Mouse (Mus musculus): ENCODE results near the gene Il1rap.

The Il1rap gene

DNA sequence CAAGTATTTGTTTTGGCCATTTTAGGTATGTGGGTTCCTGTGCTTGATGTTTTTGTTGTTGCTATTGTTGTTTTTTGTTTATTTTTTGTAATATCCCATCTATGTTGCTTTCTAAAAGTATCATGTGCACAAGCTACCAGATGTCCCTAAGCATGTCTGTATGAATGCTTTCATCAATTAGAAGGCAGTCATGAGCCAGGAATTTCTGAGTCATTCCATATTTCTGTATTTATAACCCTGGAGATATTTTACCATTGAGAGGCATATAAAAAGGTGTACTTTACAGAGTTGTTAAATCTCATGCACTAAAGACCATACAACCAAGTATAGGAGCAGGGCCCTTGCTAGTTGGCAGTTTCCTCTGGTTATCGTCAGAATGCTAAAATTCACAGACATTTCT, 41.6 kb downstream of the Il1rap start:
- no peak for DNase-seq

DNA sequence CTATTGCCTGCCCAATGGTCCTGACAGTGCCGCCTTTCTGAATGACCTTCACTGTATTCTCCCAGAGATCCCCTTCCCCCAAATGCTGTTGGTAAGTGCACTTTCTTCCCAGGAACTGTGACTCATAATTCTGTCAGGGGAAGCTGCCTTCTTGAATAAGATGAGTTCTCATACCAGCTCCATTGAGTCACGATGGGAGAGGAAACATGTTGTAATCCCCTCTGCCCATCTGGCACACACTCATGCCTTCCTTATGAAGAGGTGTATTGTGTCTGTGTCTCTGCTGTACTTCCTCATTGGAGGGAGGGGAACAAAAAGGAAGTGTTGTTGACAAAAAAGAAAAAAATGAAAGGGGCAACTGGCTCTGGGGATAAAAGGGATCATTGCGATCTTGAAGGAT, 44.6 kb downstream of the Il1rap start:
- no peak for DNase-seq

DNA sequence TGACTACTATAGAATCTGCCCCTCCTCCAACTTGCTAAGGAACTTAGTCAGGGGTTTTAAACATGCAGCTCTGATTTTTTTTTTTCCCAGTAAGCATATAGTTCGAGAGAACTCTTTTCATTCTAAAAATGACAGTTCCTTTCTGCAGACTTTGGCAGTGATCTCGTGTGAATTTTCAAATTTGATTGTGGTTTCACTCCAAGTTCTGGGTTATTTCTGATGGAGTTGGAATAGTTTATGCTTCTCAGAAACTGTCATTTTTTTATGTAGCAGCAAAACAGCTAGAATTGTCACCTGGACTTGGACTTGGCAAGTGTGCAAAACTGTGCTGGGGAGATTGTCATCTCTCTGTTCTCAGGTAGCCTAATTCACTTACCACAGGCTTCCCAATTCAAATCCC, 53.3 kb downstream of the Il1rap start:
- DNase-seq = no peak

DNA sequence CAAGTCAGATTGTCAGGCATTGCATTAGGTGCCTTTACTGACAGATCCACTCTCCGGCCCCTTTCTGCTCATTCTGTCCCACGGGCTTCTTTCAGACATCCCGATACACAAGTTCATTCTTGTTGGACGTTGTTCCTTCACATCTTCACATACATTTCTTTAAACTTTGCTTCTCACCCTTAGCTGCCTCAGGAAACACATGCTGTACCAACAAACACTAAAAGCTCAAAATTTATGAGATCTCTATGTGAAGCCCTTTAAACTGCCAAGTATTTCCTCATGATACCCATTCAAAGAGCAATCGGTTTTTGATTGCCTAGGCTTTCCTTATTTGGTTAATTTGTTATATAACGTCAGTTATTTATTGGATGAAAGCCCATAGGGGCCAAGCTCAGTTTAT, 61.6 kb downstream of the Il1rap start:
- DNase-seq = no peak

DNA sequence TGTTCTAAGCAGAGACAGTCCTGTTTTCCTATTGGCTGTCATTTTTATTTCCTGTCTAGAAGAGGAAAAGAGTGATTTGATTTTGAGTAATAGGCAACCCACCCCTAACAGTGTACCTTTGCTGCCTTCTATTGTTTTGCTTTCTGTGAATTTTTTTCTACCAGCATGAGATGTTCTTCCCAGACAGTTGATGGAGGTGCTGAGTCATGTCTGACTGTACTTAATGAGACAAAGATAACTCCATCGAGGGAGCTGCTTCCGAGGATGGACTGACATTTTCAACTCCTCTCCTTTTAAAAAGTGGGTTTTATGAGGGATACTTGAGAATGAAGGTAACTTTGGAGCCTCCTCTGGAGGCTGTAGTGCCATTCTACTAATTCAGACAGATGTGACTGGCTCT, 64.6 kb downstream of the Il1rap start:
- no peak for DNase-seq

DNA sequence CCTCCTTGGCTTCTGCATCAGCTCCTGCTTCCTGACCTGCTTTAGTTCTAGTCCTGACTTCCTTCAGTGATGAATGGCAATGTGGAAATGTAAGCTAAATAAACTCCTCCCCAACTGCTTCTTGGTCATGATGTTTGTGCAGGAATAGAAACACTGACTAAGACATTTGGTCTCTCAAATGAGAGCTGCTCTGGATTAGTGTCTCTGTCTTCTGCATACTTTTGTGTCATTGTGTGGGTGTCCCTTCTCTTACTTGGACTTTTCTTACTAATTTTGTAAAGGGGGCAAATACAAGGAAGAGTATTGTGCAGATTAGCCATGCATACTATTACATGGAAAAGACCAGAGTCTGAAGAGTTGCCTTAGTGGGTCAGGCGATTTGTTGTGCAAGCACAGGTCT, 65.5 kb downstream of the Il1rap start:
- no peak for DNase-seq

DNA sequence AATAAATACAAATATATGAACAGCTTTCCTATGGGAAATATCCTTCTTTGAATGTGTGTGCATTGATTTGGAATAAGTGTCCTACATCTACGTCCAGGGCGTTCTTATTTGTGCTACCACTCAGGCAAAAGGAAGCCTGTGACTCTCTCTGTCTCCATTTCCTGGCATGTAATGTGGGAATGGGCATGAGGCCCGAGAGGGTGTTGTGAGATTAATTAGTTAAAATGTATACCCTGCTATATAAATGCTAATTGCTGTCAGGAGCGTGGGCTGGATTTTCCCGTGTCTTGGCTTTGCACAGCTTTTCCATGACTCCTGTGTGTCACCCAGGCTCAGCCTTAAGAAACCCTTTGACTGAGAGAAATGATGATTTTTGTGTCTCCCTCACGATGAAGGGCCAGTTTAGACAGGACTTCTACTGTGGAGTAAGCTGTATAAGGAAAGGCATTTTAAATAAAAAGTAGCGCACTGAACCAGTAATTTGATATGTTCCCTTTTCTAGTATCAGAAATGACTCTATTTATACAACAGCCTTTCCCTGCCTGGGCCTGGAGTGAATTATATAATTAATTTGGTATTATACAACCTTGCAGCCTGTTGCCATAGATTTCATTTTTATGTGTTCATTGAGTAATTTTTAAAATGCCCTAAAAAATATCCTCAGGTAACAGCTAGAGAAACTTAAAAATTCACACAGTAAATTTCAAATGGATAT, 81.4 kb downstream of the Il1rap start:
- DNase-seq = no peak

DNA sequence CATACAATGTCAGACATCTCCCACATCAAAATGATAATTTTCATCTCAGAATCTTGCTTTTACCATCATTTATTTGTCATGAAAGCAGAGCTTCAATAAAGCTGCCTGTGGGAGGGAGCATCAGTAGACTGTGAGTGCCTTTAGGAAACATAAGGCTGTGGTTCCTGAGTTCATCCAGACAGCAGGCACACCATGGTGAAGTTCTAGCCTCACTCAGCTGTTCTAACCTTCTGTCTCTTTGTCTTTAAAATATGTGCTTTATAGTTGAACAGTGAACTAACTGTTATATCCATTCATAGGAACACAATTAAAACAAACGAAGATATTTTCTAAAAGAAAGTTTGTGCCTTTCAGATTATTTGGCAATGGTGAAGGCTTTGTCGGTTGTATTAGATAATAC, 84.9 kb downstream of the Il1rap start:
- no peak for DNase-seq

DNA sequence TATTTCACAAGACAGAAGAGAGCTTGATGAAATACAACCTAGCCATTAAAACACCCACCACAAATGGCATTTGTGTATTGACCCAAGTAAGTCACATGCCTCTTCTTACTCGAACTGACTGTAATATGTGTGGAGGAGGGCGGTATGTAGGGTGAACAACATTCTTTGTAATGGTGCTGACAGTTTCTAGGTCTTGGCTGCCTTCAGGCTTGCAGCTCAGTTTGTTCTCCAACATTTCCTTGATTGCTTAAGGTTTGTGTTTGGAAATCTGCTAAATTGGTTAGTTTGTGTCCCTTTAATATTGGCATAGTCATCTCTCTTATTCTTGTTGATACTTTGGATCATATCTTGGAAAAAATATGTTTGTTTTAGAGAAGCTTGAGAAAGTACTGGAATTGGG, 87.6 kb downstream of the Il1rap start:
- no peak for DNase-seq

DNA sequence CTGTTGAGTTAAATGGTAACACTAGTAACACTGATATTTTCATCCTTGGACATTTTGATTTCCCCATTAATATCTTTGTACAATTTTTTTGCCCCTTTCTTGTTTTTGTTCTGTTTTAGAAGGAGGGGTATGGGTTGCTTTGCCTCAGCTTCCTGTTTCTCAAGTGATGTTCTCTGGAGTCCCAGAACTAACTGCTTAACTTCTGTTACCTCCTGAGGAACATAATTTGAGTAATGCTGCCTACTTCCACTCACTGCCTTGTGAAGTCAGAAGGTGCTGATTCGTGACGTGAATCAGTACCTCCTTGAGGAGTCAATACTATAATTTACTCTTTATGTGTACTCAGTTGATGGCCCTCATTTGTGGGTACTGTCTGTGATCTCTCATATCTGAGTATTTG, 98.9 kb downstream of the Il1rap start:
- no peak for DNase-seq

DNA sequence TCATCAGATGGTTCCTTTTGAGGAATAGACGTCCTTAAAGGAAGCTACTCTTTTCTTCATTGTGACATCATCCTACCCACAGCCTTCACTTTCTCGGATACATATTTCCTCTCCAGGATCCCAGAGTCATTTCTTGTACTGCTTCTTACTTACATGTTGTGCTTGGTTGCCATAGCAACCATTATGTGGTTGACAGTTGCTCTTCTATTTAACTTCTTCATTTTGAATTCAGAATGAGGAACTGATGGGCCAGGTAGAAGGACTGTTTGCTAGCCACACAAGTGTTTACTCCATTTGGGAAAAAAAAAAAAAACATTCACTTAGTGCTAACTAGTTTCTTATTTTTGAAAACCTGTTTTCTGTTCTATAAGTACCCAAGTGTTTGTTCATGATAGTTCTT, 108.3 kb downstream of the Il1rap start:
- no peak for DNase-seq

DNA sequence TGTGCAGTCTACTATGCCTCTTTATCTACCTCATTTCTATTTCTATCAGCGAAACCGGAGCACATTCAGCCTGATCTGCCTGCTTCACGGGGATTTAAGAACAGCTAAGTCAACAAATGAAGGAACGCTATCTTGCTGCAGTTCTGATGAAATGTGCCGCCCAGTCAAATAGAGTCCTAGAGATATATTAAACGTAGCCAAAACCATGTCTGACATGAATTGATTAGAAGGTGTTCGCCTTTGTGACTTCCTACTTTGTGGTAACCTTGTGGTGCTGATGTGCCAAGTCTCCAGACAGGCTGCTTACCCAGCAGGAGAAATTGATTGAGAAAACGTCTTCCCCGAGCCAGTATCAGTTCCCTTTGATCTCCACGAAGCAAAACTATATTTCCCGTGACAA, 109.8 kb downstream of the Il1rap start:
- no peak for DNase-seq

DNA sequence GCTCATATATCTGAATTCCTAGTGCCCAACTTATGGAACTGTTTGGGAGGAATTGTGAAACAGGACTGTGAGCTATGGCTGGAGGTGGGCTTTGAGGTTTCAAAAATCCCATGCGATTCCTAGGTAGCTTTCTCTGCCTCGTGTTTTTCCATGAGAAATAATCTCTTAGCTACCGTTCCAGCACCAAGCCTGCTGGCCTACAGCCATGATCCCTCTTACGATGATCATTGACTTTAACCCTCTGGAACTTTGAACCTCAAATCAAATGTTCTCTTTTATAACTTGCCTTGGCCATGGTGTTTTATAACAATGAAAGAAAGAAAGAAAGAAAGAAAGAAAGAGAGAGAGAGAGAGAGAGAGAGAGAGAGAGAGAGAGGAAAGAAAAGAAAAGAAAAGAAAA, 116.6 kb downstream of the Il1rap start:
- no peak for DNase-seq

DNA sequence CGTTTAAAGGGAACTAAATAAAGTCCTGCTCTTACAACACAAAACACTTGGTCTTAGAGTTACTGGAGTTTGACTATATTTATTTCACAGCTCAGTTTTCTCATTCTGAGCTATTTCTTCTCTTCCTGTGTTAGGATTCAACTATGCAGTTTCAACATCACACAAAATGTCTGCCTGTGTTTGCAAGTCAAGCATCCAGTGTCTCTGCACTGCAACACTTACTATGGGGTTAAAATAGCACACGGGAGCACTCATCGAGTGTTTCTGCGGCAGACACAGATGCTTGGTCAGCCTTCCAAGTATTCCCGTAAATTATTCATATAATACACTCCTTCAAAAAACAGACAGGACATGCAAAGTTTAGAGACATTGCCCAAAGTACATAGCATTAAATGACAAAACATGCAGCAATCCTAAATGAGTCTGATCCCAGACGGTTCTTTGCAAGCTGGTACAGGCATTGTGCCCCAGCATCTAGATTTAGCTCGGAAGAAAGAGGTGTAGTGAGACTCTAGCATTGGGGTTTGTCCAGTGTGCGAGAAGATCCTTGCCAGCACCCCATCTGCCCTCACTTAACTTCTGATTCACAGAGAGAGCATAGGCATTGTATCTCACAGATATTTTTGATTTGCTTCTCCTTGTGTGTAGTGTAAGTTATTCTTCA, 119.1 kb downstream of the Il1rap start:
- no peak for DNase-seq

DNA sequence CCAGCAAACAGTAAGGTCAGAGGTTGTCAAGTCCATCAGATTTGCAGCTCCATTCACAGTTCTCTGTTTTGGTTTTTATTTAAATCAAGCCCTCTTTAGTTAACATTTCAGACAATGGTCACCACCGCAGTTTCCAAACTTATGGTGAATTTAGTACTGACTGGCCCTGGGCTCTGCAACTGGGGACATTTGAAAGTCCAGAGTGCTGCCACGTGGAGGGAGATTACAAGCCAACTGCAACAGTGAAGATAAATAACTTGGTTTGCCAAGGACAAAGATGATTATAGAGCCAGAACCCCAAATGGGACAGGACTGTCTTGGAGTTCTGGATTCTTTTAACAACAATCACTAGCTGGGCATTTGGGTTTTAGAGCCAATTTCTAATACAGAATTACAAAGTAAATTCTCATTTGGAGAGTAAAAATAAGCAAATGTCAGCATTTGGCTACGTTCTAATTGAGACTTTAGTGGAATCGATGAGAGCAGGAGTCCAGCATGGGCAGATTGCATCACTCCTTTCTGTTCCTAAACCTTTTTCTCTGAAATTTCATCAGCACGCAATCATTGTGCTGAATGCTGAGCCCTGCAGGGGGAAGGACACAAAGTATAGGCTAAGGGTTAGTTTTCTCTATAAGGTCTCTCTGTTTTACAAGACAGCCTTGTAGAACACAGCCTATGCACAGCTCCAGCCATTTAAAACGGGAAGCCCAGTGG, 124.3 kb downstream of the Il1rap start:
- DNase-seq = no peak

DNA sequence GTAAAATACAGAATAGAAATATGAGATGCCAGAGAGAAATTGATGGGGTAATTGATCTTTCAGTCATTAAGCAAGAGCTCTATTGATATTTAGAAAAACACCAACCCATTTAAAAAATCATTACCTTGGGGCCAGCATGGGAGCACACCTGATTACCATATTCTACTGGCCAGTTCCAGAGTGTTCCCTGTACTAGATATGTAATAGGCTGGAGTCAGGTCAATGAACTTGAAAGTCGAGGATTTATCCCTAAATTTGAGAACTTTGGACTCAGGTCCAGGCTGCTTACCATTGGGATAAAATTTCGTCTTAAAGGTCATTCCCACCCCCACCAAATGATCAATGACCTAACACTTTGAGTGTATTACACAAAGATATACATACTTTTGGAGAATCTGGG, 125.0 kb downstream of the Il1rap start:
- no peak for DNase-seq

DNA sequence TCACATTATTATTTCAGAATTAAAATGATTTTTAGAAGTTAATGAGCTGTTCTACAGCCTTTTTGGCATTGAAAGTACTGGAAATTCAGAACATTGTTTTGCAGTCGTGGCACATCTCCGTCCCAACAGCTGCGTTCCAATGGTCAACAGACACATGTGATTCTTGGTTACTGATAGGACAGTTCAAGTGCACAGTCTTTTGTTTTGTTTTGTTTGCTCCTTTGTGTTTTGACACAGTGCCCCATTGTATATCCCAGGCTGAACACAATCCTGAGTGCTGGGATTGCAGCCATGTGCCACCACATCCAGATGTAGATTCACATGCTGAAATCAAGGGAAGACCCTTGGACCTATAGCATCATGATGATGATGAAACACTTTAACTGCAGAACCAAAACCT, 129.4 kb downstream of the Il1rap start:
- no peak for DNase-seq

DNA sequence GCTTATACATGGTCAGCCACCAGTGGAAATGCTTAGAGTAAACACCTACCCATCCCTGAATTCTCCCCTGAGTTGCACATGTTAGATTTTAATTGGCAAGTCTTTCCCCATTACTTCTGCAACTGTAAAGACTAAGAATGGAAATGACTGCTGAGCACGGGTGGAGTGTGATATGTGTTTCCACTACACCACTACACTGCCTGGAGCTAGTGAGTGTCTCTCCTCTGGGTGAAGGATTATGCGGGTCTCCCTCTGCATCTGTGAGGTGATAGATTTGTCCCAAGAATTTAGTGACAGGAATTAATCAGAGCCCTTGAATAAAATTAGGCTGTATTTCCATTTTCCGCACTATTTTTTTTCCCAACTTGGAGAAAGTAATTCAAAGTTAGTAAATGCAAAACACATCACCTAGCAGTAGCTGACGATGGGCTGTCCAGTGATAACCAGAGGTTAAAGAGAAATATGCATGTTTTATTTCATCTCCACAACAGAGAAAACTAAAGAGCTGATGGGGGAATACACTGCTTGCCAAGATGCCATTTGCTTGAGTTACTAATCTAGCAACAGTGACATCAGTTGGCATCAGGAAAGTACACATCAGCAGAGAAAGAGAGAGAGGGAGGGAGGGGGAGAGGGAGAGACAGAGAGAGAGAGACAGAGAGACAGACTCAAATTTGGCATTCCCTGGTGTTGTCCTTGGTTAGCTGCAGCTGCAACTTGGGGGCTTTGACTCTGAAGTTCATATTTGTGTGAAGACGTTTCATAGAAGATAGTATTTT, 132.2 kb downstream of the Il1rap start:
- no peak for DNase-seq

DNA sequence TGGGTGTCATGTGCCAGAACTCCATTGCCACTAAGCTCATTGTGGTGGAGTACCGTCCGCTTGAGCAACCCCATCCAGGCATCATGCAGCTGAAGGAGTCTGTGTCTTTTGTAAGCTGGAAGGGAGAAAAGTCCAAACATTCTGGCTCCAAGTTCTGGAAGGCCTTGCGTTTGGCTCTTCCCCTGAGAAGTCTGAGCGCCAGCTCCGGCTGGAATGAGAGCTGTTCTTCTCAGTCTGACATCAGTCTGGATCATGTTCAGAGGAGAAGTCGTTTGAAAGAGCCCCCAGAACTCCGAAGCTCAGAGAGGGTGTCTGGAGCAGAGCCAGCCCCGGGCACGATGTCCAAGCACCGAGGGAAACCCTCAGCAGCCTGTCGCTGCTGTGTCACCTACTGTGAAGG, 141.0 kb downstream of the Il1rap start:
- DNase-seq = no peak

DNA sequence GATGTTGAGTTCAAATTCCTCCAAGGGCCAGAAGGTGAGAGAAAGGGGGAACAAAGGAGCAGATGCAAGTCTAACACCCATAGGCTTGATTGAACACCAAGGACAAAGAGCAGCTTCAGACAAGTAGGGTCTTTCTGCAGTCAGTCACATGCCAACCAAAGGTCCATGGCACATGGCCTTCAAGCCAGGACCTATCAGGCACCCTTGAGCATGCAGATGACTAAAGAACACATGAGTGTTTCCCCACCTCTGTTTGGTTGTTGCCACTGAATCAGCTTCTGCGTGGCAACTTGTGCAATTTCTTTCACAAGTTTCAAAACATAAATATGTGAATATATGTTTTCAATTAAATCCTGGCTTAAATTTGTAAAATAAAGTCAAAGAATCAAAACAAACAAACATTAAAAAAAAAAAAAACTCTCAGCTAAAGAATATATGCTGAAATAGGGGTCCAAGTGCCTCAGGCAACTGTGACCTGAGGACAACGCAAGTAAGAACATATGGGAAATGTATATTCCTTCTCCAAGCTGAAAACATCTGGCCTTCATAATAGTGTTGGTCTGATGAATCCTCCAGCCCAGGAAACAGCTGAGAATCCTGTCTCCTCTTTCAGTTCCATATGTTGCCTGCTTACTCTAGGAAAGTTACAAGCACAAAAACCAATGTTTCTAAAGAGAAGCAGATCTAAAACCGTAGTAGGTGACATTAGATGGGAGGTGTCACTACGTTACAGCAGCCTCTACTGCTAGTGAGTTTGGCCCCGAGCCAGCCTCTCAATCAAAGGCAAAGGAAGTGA, 142.6 kb downstream of the Il1rap start:
- no peak for DNase-seq

DNA sequence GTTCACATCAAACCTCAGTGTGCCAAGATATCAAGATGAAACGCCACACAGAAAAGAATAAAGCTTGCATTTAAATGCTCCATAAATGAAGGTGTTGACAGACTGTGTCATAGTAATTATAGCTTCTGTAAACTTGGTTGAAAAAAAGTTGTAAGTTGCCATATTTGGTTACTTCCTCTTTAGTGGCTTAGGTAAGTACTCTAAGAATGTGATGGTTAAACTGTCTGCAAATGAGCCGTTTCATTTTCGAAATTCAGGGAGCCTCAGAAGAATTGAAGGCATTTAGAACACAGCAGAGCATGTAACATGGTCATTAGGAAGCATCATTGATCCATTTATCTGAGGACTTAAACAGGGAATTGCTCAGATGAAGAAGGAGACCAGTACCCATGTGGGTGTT, 146.6 kb downstream of the Il1rap start:
- DNase-seq = no peak

DNA sequence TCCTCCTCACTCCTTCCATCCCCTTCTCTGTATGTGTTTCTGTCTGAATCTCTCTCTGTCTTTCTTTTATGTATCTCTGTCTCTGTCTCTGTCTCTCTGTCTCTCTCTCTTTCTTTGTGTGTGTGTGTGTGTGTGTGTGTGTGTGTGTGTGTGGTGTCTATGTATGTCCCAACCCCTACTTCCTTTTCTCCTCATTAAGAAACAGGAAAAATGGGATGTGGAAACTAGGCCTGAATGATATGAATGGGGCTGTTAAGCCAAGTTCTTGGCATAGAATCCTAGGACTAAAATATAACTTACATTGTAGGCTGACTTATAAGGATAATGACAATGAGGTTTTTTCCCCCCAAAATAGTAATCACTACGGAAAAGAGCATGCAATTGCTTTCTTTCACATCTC, 149.4 kb downstream of the Il1rap start:
- DNase-seq = no peak

DNA sequence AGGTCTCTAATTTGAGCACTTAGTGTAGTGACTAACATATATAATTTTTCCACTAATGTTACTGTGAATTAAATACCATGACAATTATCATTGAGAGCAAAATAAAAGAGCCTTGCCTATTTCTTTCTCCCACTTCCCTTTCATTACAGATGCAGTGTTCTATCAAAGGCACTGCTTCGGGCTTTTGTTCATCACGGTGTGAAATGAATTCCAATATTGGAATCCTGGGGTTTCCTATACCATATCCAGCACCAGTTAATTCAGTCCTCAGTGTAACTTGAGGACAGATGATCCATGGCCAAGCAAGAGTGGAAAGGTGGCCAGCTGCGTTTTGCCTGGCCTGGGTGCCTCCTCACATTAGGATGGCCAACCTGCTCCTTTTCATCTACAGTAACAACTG, 151.1 kb downstream of the Il1rap start:
- DNase-seq = no peak

Measured in spleen, adult 18-20 months (tissue).